Mouse (Mus musculus) kidney, postnatal 0 days (tissue): ENCODE results near the gene Stpg4. TPM values are rescaled to one million over a fixed set of nuclear protein-coding genes. Genes with fewer than 3 reads are reported as not detected.

Source experiments
- ATAC-seq: fragments of 200-750 bp; cut with Nextera tagmentation; replicated peaks from 2 replicates; pipeline ENCODE4 v1.8.0; 2017; ENCODE audit warnings: low read depth, moderate number of reproducible peaks, moderate TSS enrichment, moderate library complexity; ENCODE audit not compliant: low FRiP score
- DNase-seq: peaks from one replicate; pipeline ENCODE4 v3.0.0-alpha.2; 2016; ENCODE audit warnings: low spot score
- H3K27ac ChIP-seq: fragments of 300-500 bp; sonication (generic); 2 replicates; pipeline ENCODE4 v1.5.1; 2014; ENCODE audit warnings: mild to moderate bottlenecking
- H3K27me3 ChIP-seq: fragments of 300-500 bp; sonication (generic); 2 replicates; pipeline ENCODE4 v1.6.1; 2014; ENCODE audit warnings: low read length, mixed read lengths; ENCODE audit not compliant: insufficient read depth
- H3K36me3 ChIP-seq: fragments of 300-500 bp; sonication (generic); 2 replicates; pipeline ENCODE4 v1.6.1; 2014; ENCODE audit warnings: low read length, mixed read lengths; ENCODE audit not compliant: insufficient read depth
- H3K4me1 ChIP-seq: fragments of 300-500 bp; sonication (generic); replicated peaks from 2 replicates; pipeline ENCODE4 v1.6.1; 2014; ENCODE audit warnings: antibody characterized with exemption, low read length, mixed read lengths; ENCODE audit not compliant: insufficient read depth
- H3K4me2 ChIP-seq: fragments of 300-500 bp; sonication (generic); 2 replicates; pipeline ENCODE4 v1.6.1; 2014; ENCODE audit warnings: mild to moderate bottlenecking, low read length, moderate library complexity, mixed read lengths
- H3K4me3 ChIP-seq: fragments of 300-500 bp; sonication (generic); replicated peaks from 2 replicates; pipeline ENCODE4 v1.5.1; 2014; ENCODE audit warnings: low read depth, low read length
- H3K9ac ChIP-seq: fragments of 300-500 bp; sonication (generic); 2 replicates; pipeline ENCODE4 v1.6.1; 2014; ENCODE audit warnings: low read depth, low read length
- H3K9me3 ChIP-seq: fragments of 300-500 bp; sonication (generic); replicated peaks from 2 replicates; pipeline ENCODE4 v1.6.1; 2016; ENCODE audit warnings: low read length, inconsistent platforms, mixed read lengths
- CTCF ChIP-seq: IDR thresholded peaks from 2 replicates; pipeline ENCODE4 v1.5.1; 2016; ENCODE audit warnings: antibody characterized with exemption, low read depth, mild to moderate bottlenecking, moderate library complexity
- WGBS: fragments of 180-500 bp; shearing (Covaris S2); extraction: QIAGEN DNeasy Blood & Tissue Kit; methylation state at CpG from one replicate; pipeline ENCODE4 v1.1.7; 2014; 5-methylcytosine and 5-hydroxymethylcytosine counted together
- polyA plus RNA-seq: library from polyadenylated mRNA; unstranded; fragments of >200 nt; fragmentation: Nextera tagmentation; extraction: Ambion mirVana; gene quantifications from 2 replicates; pipeline ENCODE4 v1.2.1, GENCODE M21; 2015

Gene Stpg4
- polyA plus RNA-seq, 1 experiment from 2014 or later = not detected

DNA sequence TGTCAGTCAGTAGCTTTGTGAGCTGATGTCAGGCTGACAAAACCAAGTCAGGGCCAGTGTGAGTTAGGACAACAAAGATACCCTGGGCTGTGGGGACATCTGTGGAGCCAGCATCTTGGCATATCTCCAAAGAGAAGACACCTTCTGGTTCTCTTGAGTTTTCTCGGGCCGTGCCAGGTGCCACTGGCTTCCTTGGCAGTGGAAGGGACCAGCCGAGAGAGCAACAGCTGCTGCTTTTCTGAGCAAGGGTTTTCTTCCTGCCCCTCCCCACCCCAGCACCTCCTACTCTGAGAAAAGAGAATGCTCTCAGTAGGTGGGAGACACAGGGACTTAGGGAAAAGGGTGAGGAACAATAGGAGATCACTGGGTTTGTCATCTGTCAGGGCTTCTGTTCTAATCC is 66.4 kb downstream of the Stpg4 start:
- no peak overlapping the region for H3K9ac ChIP-seq
- no peak overlapping the region for H3K4me2 ChIP-seq
- H3K36me3 ChIP-seq = no peaks in the 10 kb centered on the region
- 58% methylated on average over 3 of the region's 3 CpGs for WGBS
- DNase-seq = no peak
- H3K9me3 ChIP-seq = no peaks in the 10 kb centered on the region
- no peak overlapping the region for H3K4me3 ChIP-seq
- no peak for ATAC-seq
- H3K27me3 ChIP-seq = no peaks in the 10 kb centered on the region
- TF ChIP-seq CTCF = no peak
- no peaks in the 10 kb centered on the region for H3K4me1 ChIP-seq
- H3K27ac ChIP-seq = no peak overlapping the region

DNA sequence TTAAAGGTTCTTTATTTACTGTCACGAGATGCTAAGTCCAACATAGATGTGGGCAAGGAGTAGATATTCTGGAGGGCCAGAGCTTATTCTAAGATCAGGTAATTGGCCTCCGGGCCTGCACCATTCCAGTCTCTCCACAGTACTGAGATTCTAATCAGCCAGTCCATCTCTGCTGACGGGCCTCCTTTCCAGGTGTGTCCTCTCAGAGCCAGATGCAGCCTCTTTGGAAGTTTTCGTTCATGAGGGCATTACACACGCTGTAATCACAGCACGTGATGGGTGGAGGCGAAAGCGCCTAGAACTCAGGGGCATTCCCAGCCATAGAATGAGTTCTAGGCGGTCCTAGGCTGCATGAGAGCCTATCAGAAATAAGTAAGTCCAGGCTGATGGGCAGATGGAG is 70.0 kb downstream of the Stpg4 start:
- Histone ChIP-seq H3K9ac (no peak overlapping the region), H3K27me3 (no peaks in the 10 kb centered on the region), H3K36me3 (no peaks in the 10 kb centered on the region), H3K4me2 (no peak overlapping the region), H3K27ac (no peak overlapping the region), H3K9me3 (no peaks in the 10 kb centered on the region), H3K4me3 (no peak overlapping the region), H3K4me1 (peaks cover 5% of the 10 kb centered on the region; the same call in 1 of the 2 replicates)
- no peak for DNase-seq
- ATAC-seq = no peak
- TF ChIP-seq CTCF = no peak
- WGBS = 72% methylated on average over 9 of the region's 9 CpGs

- Histone ChIP-seq H3K36me3 (no peaks in the 10 kb centered on the region), H3K9ac (no peak overlapping the region), H3K27me3 (no peaks in the 10 kb centered on the region), H3K4me2 (no peak overlapping the region), H3K27ac (no peak overlapping the region), H3K9me3 (no peaks in the 10 kb centered on the region), H3K4me1 (peaks cover 18% of the 10 kb centered on the region), H3K4me3 (no peak overlapping the region)
- DNase-seq (no peak), ATAC-seq (no peak)
- WGBS = 87% methylated on average over 5 of the region's 5 CpGs
- no peak for TF ChIP-seq CTCF
Measured at GRCm38 (mm10) chr17:87356261-87356660, 71.3 kb downstream of the Stpg4 start.

DNA sequence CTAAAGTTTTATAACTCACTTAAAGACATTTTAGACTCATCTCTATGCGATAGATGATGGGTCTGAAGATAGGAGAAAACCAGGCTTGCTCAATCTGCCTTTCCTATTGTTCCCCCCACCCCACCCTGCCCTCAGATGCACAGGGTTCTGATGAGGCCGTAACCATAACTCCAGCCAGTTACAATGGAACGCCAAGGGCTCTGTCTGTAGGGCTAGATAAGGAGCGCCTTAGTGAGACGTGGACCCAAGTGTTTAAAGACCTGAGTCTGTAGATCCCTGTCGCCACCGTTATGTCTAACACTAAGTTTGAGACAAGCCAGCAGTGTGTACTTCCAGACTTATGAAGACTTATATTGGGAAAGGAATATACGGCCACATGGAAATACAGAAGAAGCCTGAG is 72.1 kb downstream of the Stpg4 start:
- no peak overlapping the region for H3K4me3 ChIP-seq
- H3K9ac ChIP-seq = no peak overlapping the region
- DNase-seq = no peak
- no peaks in the 10 kb centered on the region for H3K27me3 ChIP-seq
- 85% methylated on average over 8 of the region's 8 CpGs for WGBS
- ATAC-seq = no peak
- H3K4me1 ChIP-seq = peaks cover 26% of the 10 kb centered on the region
- no peak overlapping the region for H3K27ac ChIP-seq
- no peaks in the 10 kb centered on the region for H3K9me3 ChIP-seq
- H3K36me3 ChIP-seq = no peaks in the 10 kb centered on the region
- no peak for TF ChIP-seq CTCF
- no peak overlapping the region for H3K4me2 ChIP-seq

- peaks cover 27% of the 10 kb centered on the region for H3K4me1 ChIP-seq
- TF ChIP-seq CTCF = no peak
- H3K9me3 ChIP-seq = no peaks in the 10 kb centered on the region
- no peaks in the 10 kb centered on the region for H3K27me3 ChIP-seq
- no peaks in the 10 kb centered on the region for H3K36me3 ChIP-seq
- H3K4me3 ChIP-seq = no peak overlapping the region
- no peak for ATAC-seq
- no peak overlapping the region for H3K27ac ChIP-seq
- 89% methylated on average over 8 of the region's 8 CpGs for WGBS
- H3K9ac ChIP-seq = no peak overlapping the region
- DNase-seq = no peak
- H3K4me2 ChIP-seq = no peak overlapping the region
Measured at GRCm38 (mm10) chr17:87353745-87354320, 73.7 kb downstream of the Stpg4 start.

DNA sequence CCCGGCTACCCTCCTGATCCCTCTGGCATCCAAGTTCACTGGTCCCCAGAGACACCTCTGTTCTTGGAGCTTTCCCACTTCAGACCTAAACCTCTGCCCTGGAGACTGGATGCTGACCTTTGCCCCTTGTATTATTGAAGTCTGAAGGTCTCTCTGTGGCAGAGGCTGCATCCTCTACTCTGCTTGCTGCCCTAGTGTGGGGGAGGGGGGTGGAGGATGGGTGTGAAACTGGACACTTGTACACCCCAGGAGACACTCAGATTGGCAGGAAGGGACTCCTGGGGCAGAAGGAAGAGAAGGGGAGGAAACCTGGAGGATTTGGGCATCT is 74.7 kb downstream of the Stpg4 start:
- no peaks in the 10 kb centered on the region for H3K9me3 ChIP-seq
- no peak overlapping the region for H3K9ac ChIP-seq
- H3K36me3 ChIP-seq = no peaks in the 10 kb centered on the region
- no peak overlapping the region for H3K27ac ChIP-seq
- no peak overlapping the region for H3K4me2 ChIP-seq
- TF ChIP-seq CTCF = no peak
- WGBS = 21% methylated on average over 1 of the region's 1 CpGs
- H3K4me1 ChIP-seq = peaks cover 27% of the 10 kb centered on the region
- H3K4me3 ChIP-seq = no peak overlapping the region
- H3K27me3 ChIP-seq = no peaks in the 10 kb centered on the region
- ATAC-seq (peak; percentile 6; the same call in 1 of the 2 replicates), DNase-seq (no peak)

- DNase-seq (peak; percentile 55), ATAC-seq (peak; percentile 6)
- 16% methylated on average over 16 of the region's 16 CpGs for WGBS
- TF ChIP-seq CTCF = no peak
- Histone ChIP-seq H3K4me1 (peaks cover 27% of the 10 kb centered on the region), H3K4me2 (no peak overlapping the region), H3K4me3 (no peak overlapping the region), H3K27me3 (no peaks in the 10 kb centered on the region), H3K9ac (no peak overlapping the region), H3K36me3 (no peaks in the 10 kb centered on the region), H3K9me3 (no peaks in the 10 kb centered on the region), H3K27ac (peak overlapping the region; percentile 82)
Measured at GRCm38 (mm10) chr17:87352106-87352897, 75.2 kb downstream of the Stpg4 start.
